In the genomic region with DNA sequence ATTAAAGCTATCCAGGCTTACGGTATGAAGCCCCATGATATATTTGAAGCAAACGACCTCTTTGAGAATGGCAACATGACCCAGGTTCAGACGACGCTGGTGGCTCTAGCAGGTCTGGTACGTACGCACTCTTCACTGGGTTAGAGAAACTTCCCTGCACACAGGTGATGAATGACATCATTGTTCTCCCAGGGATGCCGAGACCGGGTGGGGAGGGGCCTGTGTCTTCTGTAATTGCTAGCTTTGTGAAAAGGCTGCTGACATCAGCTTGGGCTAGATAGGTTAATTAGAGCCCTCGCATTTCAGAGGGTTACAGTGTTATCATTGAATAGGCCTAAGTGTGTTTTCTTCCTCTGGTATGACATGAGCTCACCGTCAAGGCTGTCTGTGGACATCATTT, we compare ENCODE assay signal across 24 mouse cellular contexts. TPM values are rescaled to one million over a fixed set of nuclear protein-coding genes. Genes with fewer than 3 reads are reported as not detected.
DNase-seq lines count a peak whose midpoint lies in the region; ATAC-seq lines count a peak whose summit lies in the region.
"Had no signal": no experiment of that assay in that cellular context is flagged by ENCODE, and none has a peak within 500 bp of the region (broad histone marks: within the 10 kb centered on the region; RNA-seq: fewer than 3 reads in every experiment).

No protein-coding gene starts in this region.

- H3K4me3 ChIP-seq in forebrain, embryonic 13.5 days: no peak overlapping the region
- no peak overlapping the region for H3K4me3 ChIP-seq in forebrain, embryonic 10.5 days
- no peak overlapping the region for H3K4me3 ChIP-seq in embryonic facial prominence, embryonic 15.5 days (replicated peaks)
- no peak overlapping the region for H3K4me3 ChIP-seq in forebrain, embryonic 15.5 days
- H3K4me3 ChIP-seq: erythroblast, embryonic 14.5 days; heart, embryonic 13.5 days; hindbrain, embryonic 12.5 days; hindbrain, embryonic 15.5 days had no signal

- H3K27me3 ChIP-seq in forebrain, embryonic 13.5 days: no peaks in the 10 kb centered on the region
- H3K27me3 ChIP-seq in forebrain, embryonic 10.5 days (ENCODE audit: poor library complexity, severe bottlenecking): no peaks in the 10 kb centered on the region
- H3K27me3 ChIP-seq in embryonic facial prominence, embryonic 15.5 days: no peaks in the 10 kb centered on the region
- no peaks in the 10 kb centered on the region for H3K27me3 ChIP-seq in forebrain, embryonic 15.5 days
- H3K27me3 ChIP-seq: heart, embryonic 13.5 days; hindbrain, embryonic 12.5 days; hindbrain, embryonic 15.5 days had no signal

- no peak for DNase-seq in forebrain, embryonic 10.5 days (ENCODE audit: extremely low spot score, low spot score)
- no peak for DNase-seq in left cerebral cortex, postnatal 25 days (ENCODE audit: low spot score in 2 of 2)
- DNase-seq in layer of hippocampus, postnatal 25 days (ENCODE audit: extremely low spot score in 1 of 2, low spot score in 1 of 2): no peak
- DNase-seq: adrenal gland, adult 2 months; adrenal gland, postnatal 14 days; cerebellum, adult 11-12 months; cerebellum, adult 8-10 months; cerebellum, postnatal 10 days; cerebellum, postnatal 36 days; embryo, embryonic 11 days; gastrocnemius, postnatal 25 days; heart, adult 18-20 months; heart, postnatal 14 days; kidney, adult 2 months had no signal

- no peak overlapping the region for H3K9ac ChIP-seq in forebrain, embryonic 13.5 days
- no peak overlapping the region for H3K9ac ChIP-seq in embryonic facial prominence, embryonic 15.5 days
- H3K9ac ChIP-seq in forebrain, embryonic 15.5 days (replicated peaks): no peak overlapping the region
- H3K9ac ChIP-seq: heart, embryonic 13.5 days; hindbrain, embryonic 12.5 days; hindbrain, embryonic 15.5 days had no signal

- H3K4me1 ChIP-seq in forebrain, embryonic 13.5 days: peaks cover 36% of the 10 kb centered on the region
- peaks cover 29% of the 10 kb centered on the region for H3K4me1 ChIP-seq in forebrain, embryonic 10.5 days
- H3K4me1 ChIP-seq in embryonic facial prominence, embryonic 15.5 days: peaks cover 22% of the 10 kb centered on the region
- peaks cover 19% of the 10 kb centered on the region for H3K4me1 ChIP-seq in forebrain, embryonic 15.5 days

- H3K9me3 ChIP-seq in forebrain, embryonic 13.5 days (replicated peaks): no peaks in the 10 kb centered on the region
- H3K9me3 ChIP-seq in forebrain, embryonic 10.5 days: peaks cover 4% of the 10 kb centered on the region
- H3K9me3 ChIP-seq in embryonic facial prominence, embryonic 15.5 days (replicated peaks): no peaks in the 10 kb centered on the region
- H3K9me3 ChIP-seq in forebrain, embryonic 15.5 days: no peaks in the 10 kb centered on the region
- H3K9me3 ChIP-seq: heart, embryonic 13.5 days; hindbrain, embryonic 12.5 days; hindbrain, embryonic 15.5 days had no signal

- intact Hi-C loops in left cerebral cortex, postnatal 25 days (cut with DNase I): no loop called here

- no peak overlapping the region for H3K27ac ChIP-seq in forebrain, embryonic 13.5 days
- H3K27ac ChIP-seq in forebrain, embryonic 10.5 days: no peak overlapping the region
- H3K27ac ChIP-seq in embryonic facial prominence, embryonic 15.5 days (replicated peaks): no peak overlapping the region
- H3K27ac ChIP-seq in forebrain, embryonic 15.5 days (replicated peaks): no peak overlapping the region
- H3K27ac ChIP-seq: heart, embryonic 13.5 days; hindbrain, embryonic 12.5 days; hindbrain, embryonic 15.5 days had no signal

- WGBS in forebrain, embryonic 13.5 days: 42% methylated on average over 10 of the region's 10 CpGs
- WGBS in forebrain, embryonic 10.5 days: 80% methylated on average over 10 of the region's 10 CpGs
- WGBS in embryonic facial prominence, embryonic 15.5 days: 55% methylated on average over 10 of the region's 10 CpGs
- WGBS in forebrain, embryonic 15.5 days: 36% methylated on average over 10 of the region's 10 CpGs

- no peak overlapping the region for H3K4me2 ChIP-seq in forebrain, embryonic 13.5 days
- no peak overlapping the region for H3K4me2 ChIP-seq in embryonic facial prominence, embryonic 15.5 days (replicated peaks)
- no peak overlapping the region for H3K4me2 ChIP-seq in forebrain, embryonic 15.5 days (replicated peaks)
- H3K4me2 ChIP-seq: heart, embryonic 13.5 days; hindbrain, embryonic 12.5 days; hindbrain, embryonic 15.5 days had no signal

- ATAC-seq in forebrain, embryonic 13.5 days: peak; percentile 44
- ATAC-seq in embryonic facial prominence, embryonic 15.5 days (ENCODE audit: insufficient number of reproducible peaks, low FRiP score, low TSS enrichment, low read depth): peak; percentile 56; the same call in 1 of the 2 replicates
- ATAC-seq in forebrain, embryonic 15.5 days (replicated peaks): peak; percentile 38; the same call in 1 of the 2 replicates
- ATAC-seq: CD4-positive, CD25-positive, alpha-beta regulatory T cell, adult 4 months; intestine, postnatal 0 days had no signal

- H3K36me3 ChIP-seq in forebrain, embryonic 13.5 days (ENCODE audit: poor library complexity, severe bottlenecking): peaks cover 58% of the 10 kb centered on the region
- peaks cover 84% of the 10 kb centered on the region for H3K36me3 ChIP-seq in forebrain, embryonic 10.5 days (replicated peaks)
- H3K36me3 ChIP-seq in embryonic facial prominence, embryonic 15.5 days: peaks cover 58% of the 10 kb centered on the region
- H3K36me3 ChIP-seq in forebrain, embryonic 15.5 days: peaks cover 48% of the 10 kb centered on the region

RNA-seq across cellular contexts. Expression of a gene that starts 25.1 kb away (rescaled TPM):
- polyA plus RNA-seq in forebrain, embryonic 13.5 days (2015; fragmentation: Nextera tagmentation; extraction: Ambion mirVana): 770 and 773 TPM in 2 replicates
- polyA plus RNA-seq in forebrain, embryonic 10.5 days (2016; fragmentation: Nextera tagmentation; extraction: Ambion mirVana): 843 and 904 TPM in 2 replicates
- polyA plus RNA-seq in embryonic facial prominence, embryonic 15.5 days (2015; fragmentation: Nextera tagmentation; extraction: Ambion mirVana): 844 and 852 TPM in 2 replicates
- polyA plus RNA-seq in forebrain, embryonic 15.5 days (2015; fragmentation: Nextera tagmentation; extraction: Ambion mirVana): 645 and 663 TPM in 2 replicates
- 10 to 100 TPM; 66.1 to 66.7 TPM for total RNA-seq in left cerebral cortex, postnatal 25 days (2021)
- 100 to 1,000 TPM; 109 TPM for total RNA-seq in layer of hippocampus, postnatal 25 days (2021)
- total RNA-seq: MEL had no signal
